ENCODE assay signal across 8 mouse cellular contexts in the genomic region with DNA sequence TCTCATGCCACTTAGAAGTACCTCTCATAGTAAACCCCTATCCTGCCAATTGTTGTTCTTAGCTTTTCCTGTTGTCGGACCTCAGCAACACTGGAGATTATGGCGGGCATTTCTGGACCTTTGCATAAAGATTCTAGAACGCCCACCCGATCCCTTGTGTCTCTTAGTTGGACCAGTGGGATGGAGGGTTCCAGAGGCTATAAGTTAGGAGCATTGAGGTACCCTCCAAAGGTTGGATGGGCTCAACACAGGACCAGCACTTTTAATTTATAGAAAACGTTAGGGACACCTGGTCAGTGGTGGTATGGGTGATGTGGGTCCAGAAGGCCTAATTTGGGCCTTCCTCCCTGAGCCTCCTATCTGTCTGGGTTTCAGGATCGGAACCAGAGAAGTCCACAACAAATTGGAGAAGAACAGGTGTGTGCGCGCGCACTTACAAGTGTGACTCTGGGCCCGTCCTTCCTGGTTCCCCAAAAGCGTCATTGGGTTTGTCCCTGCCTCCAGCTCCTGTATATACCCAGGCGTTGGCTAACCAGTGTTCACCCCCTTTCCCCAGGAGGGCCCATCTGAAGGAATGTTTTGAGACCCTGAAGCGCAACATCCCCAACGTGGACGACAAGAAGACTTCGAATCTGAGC. TPM values are rescaled to one million over a fixed set of nuclear protein-coding genes. Genes with fewer than 3 reads are reported as not detected.
DNase-seq lines count a peak whose midpoint lies in the region; ATAC-seq and TF ChIP-seq lines count a peak whose summit lies in the region.

No protein-coding gene starts in this region.

- ATAC-seq in heart, embryonic 12.5 days (ENCODE audit: insufficient number of reproducible peaks, low FRiP score): no peak
- peak; percentile 1; the same call in 1 of the 2 replicates for ATAC-seq in forebrain, embryonic 14.5 days
- no peak for ATAC-seq in liver, postnatal 0 days

- peaks cover 8% of the 10 kb centered on the region; the same call in 1 of the 2 replicates for H3K36me3 ChIP-seq in heart, embryonic 12.5 days
- H3K36me3 ChIP-seq in CH12.LX (replicated peaks in 1 of 2; ENCODE audit: control insufficient read depth in 1 of 2, insufficient read depth in 1 of 2, low read length in 1 of 2): peaks cover 15 to 57% of the 10 kb centered on the region in 2 experiments
- peaks cover 12% of the 10 kb centered on the region for H3K36me3 ChIP-seq in forebrain, embryonic 14.5 days (ENCODE audit: control insufficient read depth, insufficient read depth, low read length)
- H3K36me3 ChIP-seq in liver, postnatal 0 days (replicated peaks; ENCODE audit: insufficient read depth, low read length): peaks cover 5% of the 10 kb centered on the region; the same call in 1 of the 2 replicates

- dilution Hi-C loops in CH12.LX (cut with MboI; ENCODE audit: extremely low pct_ligation_motif_present, extremely low pct_unique_long_range_greater_than_20kb, low sequenced_read_pairs): no loop called here

- in situ Hi-C loops in CH12.LX (cut with MboI; ENCODE audit: low pct_ligation_motif_present, low pct_unique_long_range_greater_than_20kb, low sequenced_read_pairs): loop anchor here (25.0 kb wide), 1 partner anchor 450 kb away; no protein-coding TSS in a partner anchor

- no peaks in the 10 kb centered on the region for H3K27me3 ChIP-seq in heart, embryonic 12.5 days (replicated peaks)
- no peaks in the 10 kb centered on the region for H3K27me3 ChIP-seq in CH12.LX (replicated peaks)
- no peaks in the 10 kb centered on the region for H3K27me3 ChIP-seq in forebrain, embryonic 14.5 days (replicated peaks; ENCODE audit: control insufficient read depth, insufficient read depth, low read length)
- no peaks in the 10 kb centered on the region for H3K27me3 ChIP-seq in liver, postnatal 0 days (ENCODE audit: insufficient read depth, low read length)

- 49% methylated on average over 16 of the region's 16 CpGs for WGBS in heart, embryonic 12.5 days
- WGBS in forebrain, embryonic 14.5 days: 46% methylated on average over 16 of the region's 16 CpGs
- 37% methylated on average over 16 of the region's 16 CpGs for WGBS in liver, postnatal 0 days (ENCODE audit: insufficient replicate concordance)

- no peaks in the 10 kb centered on the region for H3K9me3 ChIP-seq in heart, embryonic 12.5 days (replicated peaks)
- H3K9me3 ChIP-seq in CH12.LX (replicated peaks; ENCODE audit: low read length): no peaks in the 10 kb centered on the region
- no peaks in the 10 kb centered on the region for H3K9me3 ChIP-seq in forebrain, embryonic 14.5 days (replicated peaks; ENCODE audit: control insufficient read depth, low read length)
- H3K9me3 ChIP-seq in liver, postnatal 0 days (ENCODE audit: low read length): no peaks in the 10 kb centered on the region

- peak overlapping the region; percentile 76 for H3K9ac ChIP-seq in heart, embryonic 12.5 days
- H3K9ac ChIP-seq in CH12.LX (ENCODE audit: insufficient read depth, low read depth): no peak overlapping the region
- peak overlapping the region; percentile 68; the same call in 1 of the 2 replicates for H3K9ac ChIP-seq in forebrain, embryonic 14.5 days (ENCODE audit: low read length)
- H3K9ac ChIP-seq in liver, postnatal 0 days (replicated peaks): peak overlapping the region; percentile 78

- no peak for TF ChIP-seq RAD21 in CH12.LX (IDR thresholded peaks at IDR 0.05; ENCODE audit: low read depth, low read length)

- no peak for TF ChIP-seq POLR2A in CH12.LX (IDR thresholded peaks at IDR 0.05; ENCODE audit: low read depth, low read length)

- peak overlapping the region; percentile 98 for H3K27ac ChIP-seq in heart, embryonic 12.5 days (ENCODE audit: poor library complexity, severe bottlenecking)
- H3K27ac ChIP-seq in CH12.LX (ENCODE audit: insufficient read depth, low read depth): peak overlapping the region; percentile 77
- H3K27ac ChIP-seq in forebrain, embryonic 14.5 days (ENCODE audit: low read depth, low read length): peak overlapping the region; percentile 87; the same call in 1 of the 2 replicates
- peak overlapping the region; percentile 97 for H3K27ac ChIP-seq in liver, postnatal 0 days (ENCODE audit: low read depth)

- TF ChIP-seq CTCF in CH12.LX (conservative IDR thresholded peaks at IDR 0.05 in 1 of 2, IDR thresholded peaks at IDR 0.05 in 1 of 2; ENCODE audit: low read depth in 2 of 2, low read length in 2 of 2): no peak
- no peak for TF ChIP-seq CTCF in liver, postnatal 0 days (IDR thresholded peaks at IDR 0.05; ENCODE audit: low read depth)

- H3K4me1 ChIP-seq in heart, embryonic 12.5 days (replicated peaks): peaks cover 81% of the 10 kb centered on the region
- H3K4me1 ChIP-seq in CH12.LX (ENCODE audit: control insufficient read depth in 1 of 2, insufficient read depth in 2 of 2): peaks cover 24 to 78% of the 10 kb centered on the region in 2 experiments
- peaks cover 18% of the 10 kb centered on the region for H3K4me1 ChIP-seq in forebrain, embryonic 14.5 days (ENCODE audit: control insufficient read depth, insufficient read depth, low read length)
- H3K4me1 ChIP-seq in liver, postnatal 0 days (ENCODE audit: insufficient read depth): peaks cover 47% of the 10 kb centered on the region

- DNase-seq in heart, postnatal 4 days: no peak
- DNase-seq in CH12.LX (ENCODE audit: extremely low read depth): no peak
- no peak for DNase-seq in forebrain, embryonic 14.5 days (ENCODE audit: low spot score)
- no peak for DNase-seq in liver, postnatal 0 days
- no peak for DNase-seq in B cell, adult 2 months
- DNase-seq in retina, embryonic 14.5 days (ENCODE audit: low spot score): no peak
- DNase-seq in embryo, embryonic 9.5 days (ENCODE audit: extremely low spot score): no peak

- TF ChIP-seq EP300 in CH12.LX (IDR thresholded peaks at IDR 0.05; ENCODE audit: low read length): no peak
- no peak for TF ChIP-seq EP300 in liver, postnatal 0 days (IDR thresholded peaks at IDR 0.05; ENCODE audit: low read depth)

- peaks cover 7% of the 10 kb centered on the region for H3K79me2 ChIP-seq in CH12.LX (replicated peaks; ENCODE audit: control insufficient read depth, extremely low read depth, insufficient read depth, poor library complexity, severe bottlenecking)

- H3K4me3 ChIP-seq in heart, embryonic 12.5 days: peak overlapping the region; percentile 62
- peak overlapping the region in 2 of 3 experiments; percentile 57 to 60 for H3K4me3 ChIP-seq in CH12.LX (replicated peaks in 1 of 3; ENCODE audit: low read depth in 2 of 3, low read length in 2 of 3, poor library complexity in 1 of 3)
- peak overlapping the region; percentile 53 for H3K4me3 ChIP-seq in forebrain, embryonic 14.5 days (ENCODE audit: low read depth, low read length)
- H3K4me3 ChIP-seq in liver, postnatal 0 days (ENCODE audit: low read depth, low read length): peak overlapping the region; percentile 60

- H3K4me2 ChIP-seq in heart, embryonic 12.5 days: peak overlapping the region; percentile 86
- peak overlapping the region; percentile 25 for H3K4me2 ChIP-seq in CH12.LX (ENCODE audit: insufficient read depth, low read depth, poor library complexity, severe bottlenecking)
- peak overlapping the region; percentile 87 for H3K4me2 ChIP-seq in forebrain, embryonic 14.5 days (ENCODE audit: low read length)
- peak overlapping the region; percentile 79 for H3K4me2 ChIP-seq in liver, postnatal 0 days (ENCODE audit: low read depth, low read length)

TF ChIP-seq in CH12.LX, 34 proteins besides CTCF, POLR2A, EP300 and RAD21:
- no peak for TF ChIP-seq ZC3H11A (IDR thresholded peaks at IDR 0.05; ENCODE audit: low read depth, low read length)
- no peak for TF ChIP-seq JUND (conservative IDR thresholded peaks at IDR 0.05; ENCODE audit: low read depth, low read length)
- TF ChIP-seq MXI1 (IDR thresholded peaks at IDR 0.05; ENCODE audit: low read depth, low read length): no peak
- no peak for TF ChIP-seq TCF12 (IDR thresholded peaks at IDR 0.05; ENCODE audit: low read depth, low read length)
- no peak for TF ChIP-seq NELFE (IDR thresholded peaks at IDR 0.05; ENCODE audit: low read depth, low read length)
- no peak for TF ChIP-seq RCOR1 (conservative IDR thresholded peaks at IDR 0.05; ENCODE audit: low read depth, low read length)
- no peak for TF ChIP-seq USF1 (IDR thresholded peaks at IDR 0.05; ENCODE audit: low read depth, low read length)
- TF ChIP-seq MYC (IDR thresholded peaks at IDR 0.05; ENCODE audit: low read depth, low read length): no peak
- TF ChIP-seq JUN (IDR thresholded peaks at IDR 0.05; ENCODE audit: insufficient read depth, low read depth, low read length): no peak
- TF ChIP-seq UBTF (IDR thresholded peaks at IDR 0.05; ENCODE audit: low read depth, low read length): no peak
- TF ChIP-seq CHD1 (IDR thresholded peaks at IDR 0.05; ENCODE audit: low read depth, low read length): no peak
- no peak for TF ChIP-seq HCFC1 (IDR thresholded peaks at IDR 0.05; ENCODE audit: low read depth, low read length)
- TF ChIP-seq SIN3A (IDR thresholded peaks at IDR 0.05; ENCODE audit: low read length): no peak
- no peak for TF ChIP-seq IRF4 (IDR thresholded peaks at IDR 0.05; ENCODE audit: low read depth, low read length)
- TF ChIP-seq PAX5 (IDR thresholded peaks at IDR 0.05; ENCODE audit: low read length): no peak
- no peak for TF ChIP-seq CHD2 (IDR thresholded peaks at IDR 0.05; ENCODE audit: low read length)
- no peak for TF ChIP-seq ZKSCAN1 (IDR thresholded peaks at IDR 0.05; ENCODE audit: borderline replicate concordance, low read depth, low read length)
TF ChIP-seq in CH12.LX: peak in this region for 0.

RNA-seq across cellular contexts. Expression of a gene that starts 6.5 kb away (rescaled TPM):
- 4.0 and 4.8 TPM in 2 replicates for polyA plus RNA-seq in heart, embryonic 12.5 days (2016; fragmentation: Nextera tagmentation; extraction: Ambion mirVana)
- total RNA-seq in heart, postnatal 4 days (2021): 10 to 100 TPM; 14.8 to 15.7 TPM
- total RNA-seq in CH12.LX (2012; rRNA removed) (3.6 and 4.7 TPM in 2 replicates), CH12.LX (2014; rRNA removed) (1.4 and 1.6 TPM in 2 replicates)
- polyA plus RNA-seq in CH12.LX (2012; ENCODE audit: insufficient read length, low read depth): 29.0 and 30.6 TPM in 2 replicates
- polyA plus RNA-seq in forebrain, embryonic 14.5 days (2014; fragmentation: Nextera tagmentation; extraction: Ambion mirVana): 6.8 and 7.6 TPM in 2 replicates
- polyA plus RNA-seq in liver, postnatal 0 days (2015; fragmentation: Nextera tagmentation; extraction: Ambion mirVana): 1.3 and 1.4 TPM in 2 replicates

RNA-seq across cellular contexts. Expression of a gene that starts 59.7 kb away (rescaled TPM):
- 6.5 and 6.6 TPM in 2 replicates for polyA plus RNA-seq in heart, embryonic 12.5 days (2016; fragmentation: Nextera tagmentation; extraction: Ambion mirVana)
- 10 to 100 TPM; 14.6 to 14.9 TPM for total RNA-seq in heart, postnatal 4 days (2021)
- 2.4 and 3.8 TPM in 2 replicates for total RNA-seq in CH12.LX (2012; rRNA removed)
- total RNA-seq in CH12.LX (2014; rRNA removed): 0.75 and 0.93 TPM in 2 replicates
- 3.1 and 3.8 TPM in 2 replicates for polyA plus RNA-seq in CH12.LX (2012; ENCODE audit: insufficient read length, low read depth)
- polyA plus RNA-seq in forebrain, embryonic 14.5 days (2014; fragmentation: Nextera tagmentation; extraction: Ambion mirVana): 8.3 and 10.6 TPM in 2 replicates
- polyA plus RNA-seq in liver, postnatal 0 days (2015; fragmentation: Nextera tagmentation; extraction: Ambion mirVana): 0.79 and 0.87 TPM in 2 replicates

Comparison
In these comparisons a context has a peak if more than half of its experiments do, and no peak if none do; other contexts are left out.
1. H3K4me2 ChIP-seq: peak in every context shown above with its lines; median percentile 87 in forebrain, embryonic 14.5 days; 86 in heart, embryonic 12.5 days; 79 in liver, postnatal 0 days; 25 in CH12.LX.